Mouse (Mus musculus) ES-E14 (cell line): Measurements from ENCODE around the gene Kpna7.

Experiments used
- CHD2 ChIP-seq: IDR thresholded peaks from 2 replicates; pipeline ENCODE4 v1.6.1; 2014; ENCODE audit warnings: mild to moderate bottlenecking, low read depth, low read length, inconsistent platforms
- MAFK ChIP-seq: IDR thresholded peaks from 2 replicates; pipeline ENCODE4 v1.6.1; 2014; ENCODE audit warnings: mild to moderate bottlenecking, low read depth, low read length, inconsistent platforms; ENCODE audit not compliant: insufficient read depth
- ZNF384 ChIP-seq: IDR thresholded peaks from 2 replicates; pipeline ENCODE4 v1.6.1; 2012; ENCODE audit warnings: low read depth, low read length, inconsistent platforms

- no peak for TF ChIP-seq CHD2
- no peak for TF ChIP-seq ZNF384
- TF ChIP-seq MAFK, result no peak
Measured at GRCm38 (mm10) chr5:145104328-145104727, 20.5 kb upstream of the Kpna7 start.
